Comparison of ENCODE assay signal across 9 mouse cellular contexts in genomic region chr9:114367783-114368470, GRCm38 (mm10). TPM values are rescaled to one million over a fixed set of nuclear protein-coding genes. Genes with fewer than 3 reads are reported as not detected.
DNase-seq lines count a peak whose midpoint lies in the region; ATAC-seq and TF ChIP-seq lines count a peak whose summit lies in the region.
"Had no signal": no experiment of that assay in that cellular context is flagged by ENCODE, and none has a peak within 500 bp of the region (broad histone marks: within the 10 kb centered on the region; RNA-seq: fewer than 3 reads in every experiment).

No protein-coding gene starts in this region.

- peak overlapping the region; percentile 78 for H3K27ac ChIP-seq in MEL (ENCODE audit: control insufficient read depth, low read depth, low read length)
- H3K27ac ChIP-seq in forebrain, postnatal 0 days (ENCODE audit: low read depth, low read length) = 0 out of 2 replicates have a peak overlapping the region, but pooled peaks have one; percentile 2
- 0 out of 2 replicates have a peak overlapping the region, but pooled peaks have one; percentile 20 for H3K27ac ChIP-seq in lung, embryonic 14.5 days (ENCODE audit: low read depth)

- intact Hi-C loops in heart, postnatal 36 days (cut with DNase I) = no loop called here

- TF ChIP-seq EP300 in MEL (IDR thresholded peaks at IDR 0.05; ENCODE audit: low read depth in 1 of 2, low read length in 2 of 2) = peak in 1 of 2 experiments; percentile 68; a peak in 2 of 4 replicates

- H3K9ac ChIP-seq in MEL (ENCODE audit: control insufficient read depth, low read depth, low read length, poor library complexity, severe bottlenecking) = peak overlapping the region; percentile 91
- H3K9ac ChIP-seq in forebrain, postnatal 0 days = peak overlapping the region; percentile 58
- peak overlapping the region; percentile 60 for H3K9ac ChIP-seq in lung, embryonic 14.5 days

- H3K4me2 ChIP-seq in forebrain, postnatal 0 days (ENCODE audit: low read depth) = peak overlapping the region; percentile 88
- peak overlapping the region; percentile 86 for H3K4me2 ChIP-seq in lung, embryonic 14.5 days

- ATAC-seq in forebrain, postnatal 0 days = peak; percentile 85
- ATAC-seq in lung, embryonic 14.5 days (ENCODE audit: insufficient read depth) = peak; percentile 87

- peaks cover 3 to 9% of the 10 kb centered on the region in 2 experiments for H3K4me1 ChIP-seq in MEL (ENCODE audit: control insufficient read depth in 1 of 2, insufficient read depth in 2 of 2, low read length in 2 of 2)
- no peaks in the 10 kb centered on the region for H3K4me1 ChIP-seq in forebrain, postnatal 0 days (ENCODE audit: insufficient read depth)
- no peaks in the 10 kb centered on the region for H3K4me1 ChIP-seq in lung, embryonic 14.5 days (ENCODE audit: insufficient read depth)

- TF ChIP-seq CTCF in MEL (IDR thresholded peaks at IDR 0.05 in 2 of 3, conservative IDR thresholded peaks at IDR 0.05 in 1 of 3; ENCODE audit: control insufficient read depth in 1 of 3, insufficient read depth in 1 of 3, low read depth in 2 of 3, low read length in 3 of 3, poor library complexity in 1 of 3, severe bottlenecking in 1 of 3) = no peak
- no peak; the same call in 1 of the 2 replicates for TF ChIP-seq CTCF in forebrain, postnatal 0 days (IDR thresholded peaks at IDR 0.05; ENCODE audit: low read depth)
- TF ChIP-seq CTCF in lung, embryonic 14.5 days (IDR thresholded peaks at IDR 0.05; ENCODE audit: low read depth) = no peak

- DNase-seq in MEL (ENCODE audit: low read depth, low spot score) = peak; percentile 95
- DNase-seq in cerebellum, adult 8-10 months = peak; percentile 55
- peak; percentile 89 for DNase-seq in forebrain, postnatal 0 days
- peak; percentile 82 to 83 for DNase-seq in heart, postnatal 36 days
- DNase-seq in layer of hippocampus, adult 8-10 months (ENCODE audit: low spot score in 2 of 2) = peak; percentile 52 to 78
- peak; percentile 93 for DNase-seq in lung, embryonic 14.5 days
- DNase-seq in ovary, adult 18-20 months (ENCODE audit: low spot score) = peak; percentile 70
- peak; percentile 48 to 59 for DNase-seq in thymus, postnatal 10 days (ENCODE audit: low spot score in 2 of 2)

- no peak for TF ChIP-seq RAD21 in MEL (IDR thresholded peaks at IDR 0.05; ENCODE audit: low read depth, low read length)

- peaks cover 9% of the 10 kb centered on the region for H3K79me2 ChIP-seq in MEL (ENCODE audit: control insufficient read depth, insufficient read depth, low read length, poor library complexity)

- peak overlapping the region; percentile 79 to 82 for H3K4me3 ChIP-seq in MEL (ENCODE audit: control insufficient read depth in 1 of 2, insufficient read depth in 1 of 2, low read depth in 2 of 2, low read length in 2 of 2)
- H3K4me3 ChIP-seq in forebrain, postnatal 0 days (ENCODE audit: low read depth, low read length) = peak overlapping the region; percentile 54
- H3K4me3 ChIP-seq in lung, embryonic 14.5 days (ENCODE audit: low read depth, low read length) = peak overlapping the region; percentile 37

- peak; percentile 42 to 68; a peak in 2 of 4 replicates for TF ChIP-seq POLR2A in MEL (IDR thresholded peaks at IDR 0.05; ENCODE audit: control insufficient read depth in 1 of 2, insufficient read depth in 1 of 2, low read depth in 1 of 2, low read length in 2 of 2, poor library complexity in 1 of 2)

- no peaks in the 10 kb centered on the region; a peak in 1 of 4 replicates for H3K36me3 ChIP-seq in MEL (ENCODE audit: control insufficient read depth in 1 of 2, insufficient read depth in 2 of 2, low read length in 2 of 2)
- H3K36me3 ChIP-seq in forebrain, postnatal 0 days (ENCODE audit: insufficient read depth) = no peaks in the 10 kb centered on the region
- H3K36me3 ChIP-seq in lung, embryonic 14.5 days (ENCODE audit: insufficient read depth) = no peaks in the 10 kb centered on the region

- no peaks in the 10 kb centered on the region for H3K9me3 ChIP-seq in MEL (replicated peaks; ENCODE audit: insufficient read depth, low read length)
- no peaks in the 10 kb centered on the region for H3K9me3 ChIP-seq in forebrain, postnatal 0 days (ENCODE audit: low read length)
- H3K9me3 ChIP-seq in lung, embryonic 14.5 days (ENCODE audit: low read depth, low read length) = no peaks in the 10 kb centered on the region

- WGBS in forebrain, postnatal 0 days = 1% methylated on average over 48 of the region's 48 CpGs
- under 1% methylated on average over 48 of the region's 48 CpGs for WGBS in lung, embryonic 14.5 days

- H3K27me3 ChIP-seq in MEL (ENCODE audit: control insufficient read depth in 1 of 2, insufficient read depth in 2 of 2, low read length in 2 of 2) = no peaks in the 10 kb centered on the region
- no peaks in the 10 kb centered on the region for H3K27me3 ChIP-seq in forebrain, postnatal 0 days (ENCODE audit: insufficient read depth, low read length)
- H3K27me3 ChIP-seq in lung, embryonic 14.5 days (ENCODE audit: insufficient read depth, low read length) = no peaks in the 10 kb centered on the region

TF ChIP-seq in MEL, 35 proteins besides CTCF, POLR2A, EP300 and RAD21 (continues in another document):
- TF ChIP-seq JUND (IDR thresholded peaks at IDR 0.05; ENCODE audit: low read depth, low read length) = no peak
- peak; percentile 68 for TF ChIP-seq ELF1 (IDR thresholded peaks at IDR 0.05; ENCODE audit: low read depth, low read length)
- no peak for TF ChIP-seq GABPA (IDR thresholded peaks at IDR 0.05; ENCODE audit: low read depth, low read length)
- TF ChIP-seq E2F4 (IDR thresholded peaks at IDR 0.05; ENCODE audit: borderline replicate concordance, low read depth, low read length) = no peak
- TF ChIP-seq CHD1 (IDR thresholded peaks at IDR 0.05; ENCODE audit: low read depth, low read length) = no peak
- TF ChIP-seq BHLHE40 (IDR thresholded peaks at IDR 0.05; ENCODE audit: borderline replicate concordance, low read depth, low read length) = no peak
- no peak for TF ChIP-seq ZC3H11A (IDR thresholded peaks at IDR 0.05; ENCODE audit: low read depth, low read length)
- TF ChIP-seq MAZ (IDR thresholded peaks at IDR 0.05; ENCODE audit: low read depth, low read length) = 0 out of 2 replicates have a peak, but pooled peaks have one; percentile 18
- TF ChIP-seq ETS1 (IDR thresholded peaks at IDR 0.05; ENCODE audit: low read depth, low read length) = peak; percentile 58
- no peak for TF ChIP-seq RCOR1 (IDR thresholded peaks at IDR 0.05; ENCODE audit: low read depth, low read length)
- peak; percentile 46 for TF ChIP-seq TBP (IDR thresholded peaks at IDR 0.05; ENCODE audit: low read depth, low read length)
- peak; percentile 96 for TF ChIP-seq MYC (IDR thresholded peaks at IDR 0.05; ENCODE audit: low read depth, low read length)
- no peak; the same call in 1 of the 2 replicates for TF ChIP-seq KAT2A (conservative IDR thresholded peaks at IDR 0.05; ENCODE audit: low read depth, low read length)
- TF ChIP-seq TAL1 (IDR thresholded peaks at IDR 0.05; ENCODE audit: low read length) = no peak
- peak; percentile 81 for TF ChIP-seq SIN3A (IDR thresholded peaks at IDR 0.05; ENCODE audit: low read length)
- TF ChIP-seq GATA1 (IDR thresholded peaks at IDR 0.05; ENCODE audit: low read depth, low read length) = no peak
- peak; percentile 91 for TF ChIP-seq MAX (IDR thresholded peaks at IDR 0.05; ENCODE audit: low read length)
- TF ChIP-seq MXI1 (IDR thresholded peaks at IDR 0.05; ENCODE audit: low read depth, low read length) = peak; percentile 96
- TF ChIP-seq USF1 (IDR thresholded peaks at IDR 0.05; ENCODE audit: low read depth, low read length) = no peak; the same call in 1 of the 2 replicates
- peak; percentile 87 for TF ChIP-seq MYB (IDR thresholded peaks at IDR 0.05; ENCODE audit: low read depth, low read length)
- TF ChIP-seq POLR2AphosphoS5 (IDR thresholded peaks at IDR 0.05; ENCODE audit: borderline replicate concordance, low read depth, low read length) = no peak; the same call in 1 of the 2 replicates

RNA-seq across cellular contexts. Expression of gene Crtap, which starts 22.5 kb away (rescaled TPM):
- 17.3 and 21.5 TPM in 2 replicates for total RNA-seq in MEL (2012; rRNA removed)
- polyA plus RNA-seq in MEL (2012; ENCODE audit: insufficient read depth in 1 of 2, insufficient read length in 2 of 2, low read depth in 1 of 2, low replicate concordance in 2 of 2, missing spikeins in 1 of 2) = 10 to 100 TPM in 1 of 2 experiments, not detected in 1; 62.2 TPM
- 7.0 and 14.2 TPM in 2 replicates for total RNA-seq in forebrain, postnatal 0 days (2014; rRNA removed)
- polyA plus RNA-seq in forebrain, postnatal 0 days (2015; fragmentation: Nextera tagmentation; extraction: Ambion mirVana) = 23.8 and 25.5 TPM in 2 replicates
- 10 to 100 TPM; 32.3 to 32.5 TPM for total RNA-seq in heart, postnatal 36 days (2021)
- total RNA-seq in layer of hippocampus, adult 8-10 months (2022) = 1 to 10 TPM; 6.1 to 9.8 (median 8.3) TPM
- 156 and 163 TPM in 2 replicates for polyA plus RNA-seq in lung, embryonic 14.5 days (2014; fragmentation: Nextera tagmentation; extraction: Ambion mirVana)

RNA-seq across cellular contexts. Expression of gene Glb1, which starts 32.9 kb away (rescaled TPM):
- total RNA-seq in MEL (2012; rRNA removed) = 7.0 and 8.1 TPM in 2 replicates
- 10 to 100 TPM in 1 of 2 experiments, not detected in 1; 15.7 TPM for polyA plus RNA-seq in MEL (2012; ENCODE audit: insufficient read depth in 1 of 2, insufficient read length in 2 of 2, low read depth in 1 of 2, low replicate concordance in 2 of 2, missing spikeins in 1 of 2)
- 21.8 and 26.1 TPM in 2 replicates for total RNA-seq in forebrain, postnatal 0 days (2014; rRNA removed)
- polyA plus RNA-seq in forebrain, postnatal 0 days (2015; fragmentation: Nextera tagmentation; extraction: Ambion mirVana) = 27.5 and 32.3 TPM in 2 replicates
- total RNA-seq in heart, postnatal 36 days (2021) = 10 to 100 TPM; 15.1 to 16.1 TPM
- total RNA-seq in layer of hippocampus, adult 8-10 months (2022) = 10 to 100 TPM; 20.2 to 40.0 (median 30.7) TPM
- 41.9 and 43.5 TPM in 2 replicates for polyA plus RNA-seq in lung, embryonic 14.5 days (2014; fragmentation: Nextera tagmentation; extraction: Ambion mirVana)

RNA-seq across cellular contexts. Expression of gene Tmppe, which starts 33.0 kb away (rescaled TPM):
- total RNA-seq in MEL (2012; rRNA removed) = 7.1 and 7.5 TPM in 2 replicates
- 1 to 10 TPM in 1 of 2 experiments, not detected in 1; 9.2 TPM for polyA plus RNA-seq in MEL (2012; ENCODE audit: insufficient read depth in 1 of 2, insufficient read length in 2 of 2, low read depth in 1 of 2, low replicate concordance in 2 of 2, missing spikeins in 1 of 2)
- 4.5 and 5.5 TPM in 2 replicates for total RNA-seq in forebrain, postnatal 0 days (2014; rRNA removed)
- 4.6 and 6.8 TPM in 2 replicates for polyA plus RNA-seq in forebrain, postnatal 0 days (2015; fragmentation: Nextera tagmentation; extraction: Ambion mirVana)
- total RNA-seq in heart, postnatal 36 days (2021) = 1 to 10 TPM; 3.5 to 4.5 TPM
- total RNA-seq in layer of hippocampus, adult 8-10 months (2022) = 10 to 100 TPM; 10.6 to 13.4 (median 12.4) TPM
- polyA plus RNA-seq in lung, embryonic 14.5 days (2014; fragmentation: Nextera tagmentation; extraction: Ambion mirVana) = 4.0 and 4.1 TPM in 2 replicates

RNA-seq across cellular contexts. Expression of gene Bcl2a1c, which starts 38.0 kb away (rescaled TPM):
- not detected in 2 replicates for total RNA-seq in MEL (2012; rRNA removed)
- polyA plus RNA-seq in MEL (2012; ENCODE audit: insufficient read depth in 1 of 2, insufficient read length in 2 of 2, low read depth in 1 of 2, low replicate concordance in 2 of 2, missing spikeins in 1 of 2) = not detected
- total RNA-seq in forebrain, postnatal 0 days (2014; rRNA removed) = not detected in 2 replicates
- not detected in 2 replicates for polyA plus RNA-seq in forebrain, postnatal 0 days (2015; fragmentation: Nextera tagmentation; extraction: Ambion mirVana)
- not detected for total RNA-seq in heart, postnatal 36 days (2021)
- not detected for total RNA-seq in layer of hippocampus, adult 8-10 months (2022)
- not detected in 2 replicates for polyA plus RNA-seq in lung, embryonic 14.5 days (2014; fragmentation: Nextera tagmentation; extraction: Ambion mirVana)
- polyA plus RNA-seq: gonadal fat pad, adult 2 months had no signal

Comparison
In these comparisons a context has a peak if more than half of its experiments do, and no peak if none do; other contexts are left out.
1. Peak in every context shown above with its lines: DNase-seq, ATAC-seq, H3K4me3 ChIP-seq and H3K27ac ChIP-seq.
2. H3K27ac ChIP-seq: peak in every context shown above with its lines; median percentile 78 in MEL; 20 in lung, embryonic 14.5 days; 2 in forebrain, postnatal 0 days.